Mouse (Mus musculus): Measurements from ENCODE around the gene Ccdc12.

DNA sequence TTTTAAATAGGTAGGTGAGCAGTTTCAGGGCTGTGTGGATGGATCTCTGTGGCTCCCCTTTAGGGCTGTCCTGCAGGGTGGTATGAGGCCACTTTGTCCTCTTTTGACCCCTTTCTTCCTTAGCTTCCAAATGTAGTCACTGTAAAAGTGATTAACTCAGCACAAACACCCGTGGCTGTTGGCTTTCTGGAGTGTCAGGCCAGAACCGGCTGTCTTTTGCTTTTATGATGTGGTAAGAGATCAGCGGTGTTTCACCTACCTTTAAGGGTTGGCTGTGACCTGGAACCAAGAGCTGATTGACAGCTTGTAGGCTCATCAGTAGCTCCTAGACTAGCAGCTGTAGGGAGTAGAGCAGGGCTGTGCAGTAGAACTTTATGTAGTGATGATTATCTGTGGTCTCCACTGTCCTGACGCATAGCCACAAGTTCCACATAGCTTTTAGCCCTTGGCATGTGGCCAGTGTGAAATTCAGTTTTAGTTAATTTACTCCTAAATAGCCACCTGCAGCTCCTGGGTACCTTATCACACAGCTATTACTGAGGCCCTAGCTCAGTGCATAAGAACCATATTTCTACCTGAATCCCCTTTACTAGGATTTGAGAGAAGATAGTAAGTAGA, 11.0 kb downstream of the Ccdc12 start:
- TF ChIP-seq EP300 (IDR thresholded peaks at IDR 0.05) (no peak), CTCF (IDR thresholded peaks at IDR 0.05) (no peak)

All from lung, postnatal 0 days (tissue).